Mouse (Mus musculus) hindbrain, embryonic 12.5 days (tissue): Measurements from ENCODE around the gene Tspyl2. TPM values are rescaled to one million over a fixed set of nuclear protein-coding genes. Genes with fewer than 3 reads are reported as not detected.
A peak's percentile ranks its signal among the peaks of the same experiment; 100 is the strongest.
"Not testable (repeated sequence)": the region's sequence is repeated elsewhere in the genome, so short reads cannot be mapped to it uniquely, and the experiment has no call there.

Experiments used
- ATAC-seq: fragments of 200-750 bp; cut with Nextera tagmentation; 2 replicates; pipeline ENCODE4 v1.8.0; 2017; ENCODE audit warnings: moderate TSS enrichment; ENCODE audit not compliant: low FRiP score
- H3K27ac ChIP-seq: fragments of 300-500 bp; sonication (generic); 2 replicates; pipeline ENCODE4 v1.5.1; 2016; ENCODE audit warnings: mild to moderate bottlenecking
- H3K27me3 ChIP-seq: fragments of 300-500 bp; sonication (generic); 2 replicates; pipeline ENCODE4 v1.6.1; 2016; ENCODE audit warnings: mild to moderate bottlenecking
- H3K36me3 ChIP-seq: fragments of 300-500 bp; sonication (generic); 2 replicates; pipeline ENCODE4 v1.6.1; 2016; ENCODE audit warnings: mild to moderate bottlenecking
- H3K4me1 ChIP-seq: fragments of 300-500 bp; sonication (generic); 2 replicates; pipeline ENCODE4 v1.6.1; 2016
- H3K4me2 ChIP-seq: fragments of 300-500 bp; sonication (generic); replicated peaks from 2 replicates; pipeline ENCODE4 v1.6.1; 2016; ENCODE audit warnings: mild to moderate bottlenecking
- H3K4me3 ChIP-seq: fragments of 300-500 bp; sonication (generic); 2 replicates; pipeline ENCODE4 v1.5.1; 2016; ENCODE audit warnings: mild to moderate bottlenecking
- H3K9ac ChIP-seq: fragments of 300-500 bp; sonication (generic); 2 replicates; pipeline ENCODE4 v1.6.1; 2016; ENCODE audit warnings: mild to moderate bottlenecking, moderate library complexity
- H3K9me3 ChIP-seq: fragments of 300-500 bp; sonication (generic); replicated peaks from 2 replicates; pipeline ENCODE4 v1.6.1; 2016; ENCODE audit warnings: mild to moderate bottlenecking
- WGBS: fragments of 180-500 bp; shearing (Covaris S2); methylation state at CpG from one replicate; pipeline ENCODE4 v1.1.7; 2016; 5-methylcytosine and 5-hydroxymethylcytosine counted together
- polyA plus RNA-seq: library from polyadenylated mRNA; unstranded; fragments of >200 nt; fragmentation: Nextera tagmentation; extraction: Ambion mirVana; gene quantifications from 2 replicates; pipeline ENCODE4 v1.2.1, GENCODE M21; 2016

The Tspyl2 gene
- 46.4 and 47.5 TPM in 2 replicates for polyA plus RNA-seq

DNA sequence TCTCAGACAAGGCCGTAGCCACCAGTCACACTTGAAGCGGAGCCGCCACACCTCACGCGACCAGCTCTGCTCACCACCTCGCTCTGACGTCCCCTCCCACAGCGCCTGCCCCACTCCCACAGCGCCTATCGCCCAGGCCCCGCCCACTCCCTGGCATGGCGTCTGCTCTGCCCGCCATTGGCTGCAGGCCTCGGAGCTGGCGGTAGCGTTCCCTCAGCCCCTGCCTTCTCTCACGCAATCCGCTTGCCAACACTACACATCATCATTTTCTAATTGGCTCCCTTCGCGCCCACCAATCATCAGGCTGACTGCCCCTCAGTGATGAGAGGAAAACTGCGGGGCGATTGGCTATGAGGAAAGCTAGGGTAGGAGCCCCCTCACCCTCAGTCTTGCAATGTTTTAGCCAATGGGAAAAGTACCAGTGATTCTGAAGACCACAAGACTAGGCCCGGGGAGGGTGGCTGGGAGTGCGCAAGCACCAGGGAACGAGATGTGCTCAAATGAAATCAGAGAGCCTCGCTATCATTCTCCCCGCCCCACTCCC is at the start of gene Tspyl2:
TSS of gene Tspyl2 (minus strand) at position 68 of the 544 bp plus-strand sequence.
- peaks cover 15% of the 10 kb centered on the region for H3K4me1 ChIP-seq
- H3K4me2 ChIP-seq = peak within 1 kb of the TSS; percentile 60
- peaks cover 24% of the 10 kb centered on the region for H3K36me3 ChIP-seq
- H3K27me3 ChIP-seq = peaks cover 94% of the 10 kb centered on the region
- 14% methylated on average over 16 of the region's 27 CpGs for WGBS
- no peaks in the 10 kb centered on the region for H3K9me3 ChIP-seq
- ATAC-seq = peak; percentile 98
- peak within 1 kb of the TSS; percentile 81 for H3K9ac ChIP-seq
- peak within 1 kb of the TSS; percentile 85 for H3K27ac ChIP-seq
- H3K4me3 ChIP-seq = peak within 1 kb of the TSS; percentile 59

DNA sequence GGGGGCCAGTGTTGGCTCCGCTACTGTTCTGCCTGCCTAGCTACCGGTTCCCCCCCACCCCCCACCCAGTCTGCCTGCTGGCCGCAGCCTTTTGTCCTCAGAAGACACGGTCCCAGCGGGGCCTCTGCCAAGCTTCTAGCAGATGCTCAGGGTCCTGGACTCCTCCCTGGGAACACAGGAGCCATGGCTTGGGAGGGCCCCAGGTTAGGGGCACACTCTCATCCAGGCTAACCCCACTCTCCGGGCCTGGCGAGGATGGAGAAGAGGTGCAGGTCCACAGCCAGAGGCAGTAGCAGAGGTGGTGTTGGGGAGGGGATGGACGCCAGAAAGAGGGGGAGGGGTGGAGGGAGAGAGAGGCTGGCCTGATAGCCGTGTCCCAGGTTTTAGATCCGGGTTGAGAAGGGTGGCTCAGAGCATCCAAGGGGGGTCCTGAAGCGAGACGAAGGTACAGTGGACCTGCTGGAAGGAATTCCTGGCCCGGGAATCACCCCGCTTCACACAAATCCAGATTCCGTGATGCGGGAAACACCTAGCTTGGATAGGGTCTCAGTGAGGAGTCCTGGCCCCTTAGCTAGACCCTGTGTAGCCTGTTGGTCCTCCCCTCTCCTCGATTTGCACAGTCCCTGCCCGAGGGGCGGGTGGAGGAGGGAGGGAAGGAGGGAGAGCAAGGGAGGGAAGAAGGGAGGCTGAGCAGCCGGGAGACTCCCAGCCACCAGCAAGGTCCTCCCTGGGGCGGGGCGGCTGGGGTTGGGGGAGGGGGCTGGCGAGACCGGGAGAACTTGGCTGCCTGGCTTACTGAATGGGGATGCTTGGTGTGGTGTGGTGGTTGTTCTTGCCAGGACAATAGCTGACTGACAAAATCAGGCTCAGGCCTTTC is 26.4 kb upstream of the Tspyl2 start, which contains the start of gene Gpr173:
TSS of gene Gpr173 (minus strand) at position 308 of the 877 bp plus-strand sequence.
- H3K27me3 ChIP-seq = peaks cover 62% of the 10 kb centered on the region
- peak within 1 kb of the TSS; percentile 70 for H3K9ac ChIP-seq
- H3K27ac ChIP-seq = peak within 1 kb of the TSS; percentile 81
- WGBS = 22% methylated on average over 22 of the region's 24 CpGs
- H3K4me3 ChIP-seq = peak within 1 kb of the TSS; percentile 53
- H3K4me2 ChIP-seq = peak within 1 kb of the TSS; percentile 59
- H3K9me3 ChIP-seq = no peaks in the 10 kb centered on the region
- peak; percentile 97 for ATAC-seq
- H3K4me1 ChIP-seq = peaks cover 18% of the 10 kb centered on the region
- H3K36me3 ChIP-seq = no peaks in the 10 kb centered on the region

DNA sequence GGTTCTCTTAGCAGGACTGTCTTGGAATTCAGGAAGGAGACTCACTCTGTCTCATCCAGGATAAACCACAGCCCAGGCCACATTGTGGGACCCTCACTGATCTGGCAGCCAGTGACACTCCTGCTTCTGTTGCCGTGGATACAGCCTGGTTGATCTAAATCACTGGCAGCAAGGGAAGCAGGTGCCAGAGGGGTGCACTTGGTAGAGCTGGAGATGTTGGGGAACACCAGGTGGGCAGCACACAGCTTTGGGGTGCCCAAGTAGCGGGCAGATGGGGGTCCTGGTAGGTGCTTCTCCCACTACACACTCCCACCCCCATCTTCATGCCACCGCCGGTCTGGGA is 25.8 kb upstream of the Tspyl2 start:
- Histone ChIP-seq H3K4me2 (peak overlapping the region; percentile 59), H3K9ac (peak overlapping the region; percentile 70), H3K4me3 (peak overlapping the region; percentile 53), H3K9me3 (no peaks in the 10 kb centered on the region), H3K4me1 (peaks cover 18% of the 10 kb centered on the region), H3K36me3 (no peaks in the 10 kb centered on the region), H3K27ac (peak overlapping the region; percentile 81), H3K27me3 (peaks cover 64% of the 10 kb centered on the region)
- peak; percentile 63 for ATAC-seq
- 11% methylated on average over 2 of the region's 4 CpGs for WGBS

DNA sequence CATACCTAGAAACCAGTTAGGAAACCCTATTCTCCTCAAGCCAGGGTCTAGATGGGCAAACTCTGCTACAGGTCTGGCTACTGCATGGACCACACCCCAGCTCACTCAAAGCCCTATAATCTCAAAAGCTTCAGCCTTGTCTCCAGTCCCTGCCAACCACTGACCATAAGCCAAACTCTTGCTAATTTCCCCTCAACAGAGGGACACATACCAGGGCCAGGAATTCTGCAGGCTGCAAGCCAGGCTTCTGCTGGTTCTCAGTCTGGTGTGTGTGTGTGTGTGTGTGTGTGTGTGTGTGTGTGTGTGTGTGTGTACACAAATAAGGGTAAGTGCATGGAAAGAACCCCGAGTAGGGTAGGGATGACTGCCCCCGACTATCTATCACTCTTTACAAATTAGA is 24.2 kb upstream of the Tspyl2 start:
- Histone ChIP-seq H3K27ac (no peak overlapping the region), H3K9ac (no peak overlapping the region), H3K4me1 (peaks cover 18% of the 10 kb centered on the region), H3K27me3 (peaks cover 70% of the 10 kb centered on the region), H3K9me3 (no peaks in the 10 kb centered on the region), H3K4me3 (no peak overlapping the region), H3K36me3 (no peaks in the 10 kb centered on the region), H3K4me2 (peak overlapping the region; percentile 59)
- ATAC-seq = no peak
- WGBS = 75% methylated on average over 2 of the region's 2 CpGs

DNA sequence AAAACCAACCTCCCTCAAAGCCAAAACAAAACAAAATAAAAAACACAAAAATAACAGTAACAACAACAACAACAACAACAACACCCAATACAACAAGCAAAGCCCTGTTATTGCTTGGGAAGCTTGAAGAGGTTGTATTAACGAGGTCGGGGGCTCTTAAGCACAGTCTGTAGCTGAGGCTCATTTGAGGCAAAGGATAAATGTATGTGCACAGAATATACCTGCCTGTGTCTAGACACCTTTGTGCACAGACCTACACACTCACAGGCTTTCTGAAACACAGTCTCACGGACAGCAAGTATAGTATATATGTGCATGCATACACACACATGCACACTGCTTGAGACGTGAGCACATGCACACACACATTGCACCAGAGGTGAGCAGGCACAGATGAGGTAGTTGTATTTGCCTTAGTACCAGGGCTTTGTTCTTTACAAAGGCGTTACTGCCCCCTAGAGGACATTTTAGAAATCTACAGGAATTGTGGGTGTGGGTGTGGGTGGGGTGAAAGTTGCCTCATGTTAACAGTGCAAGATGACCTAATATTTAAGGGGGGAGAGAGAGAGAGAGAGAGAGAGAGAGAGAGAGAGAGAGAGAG is 10.4 kb upstream of the Tspyl2 start:
- no peaks in the 10 kb centered on the region for H3K9me3 ChIP-seq
- no peak overlapping the region for H3K27ac ChIP-seq
- H3K9ac ChIP-seq = no peak overlapping the region
- H3K27me3 ChIP-seq = peaks cover 49% of the 10 kb centered on the region
- H3K4me1 ChIP-seq = no peaks in the 10 kb centered on the region
- WGBS = 22% methylated on average over 5 of the region's 5 CpGs
- H3K36me3 ChIP-seq = no peaks in the 10 kb centered on the region
- no peak overlapping the region for H3K4me3 ChIP-seq
- H3K4me2 ChIP-seq = no peak overlapping the region
- ATAC-seq = peak; percentile 73

DNA sequence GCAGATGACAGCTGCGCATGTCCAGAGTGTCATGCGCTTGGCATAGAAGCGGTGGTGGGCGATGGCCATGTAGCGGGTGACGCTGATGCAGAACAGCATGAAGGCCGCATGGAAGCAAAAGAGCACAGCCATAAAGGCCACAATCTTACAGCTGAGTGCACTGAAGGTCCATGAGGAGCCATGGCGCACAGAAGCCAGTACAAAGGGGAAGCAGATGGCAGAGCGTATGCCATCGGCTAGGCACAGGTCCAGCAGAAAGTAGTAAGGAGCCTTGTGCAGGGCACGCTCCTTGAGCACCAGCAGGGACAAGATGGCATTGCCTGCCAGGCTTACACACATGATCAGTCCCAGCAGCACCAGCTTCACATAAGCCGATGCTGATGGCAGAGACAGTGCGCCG is 4.8 kb upstream of the Tspyl2 start:
- Histone ChIP-seq H3K27ac (no peak overlapping the region), H3K4me1 (no peaks in the 10 kb centered on the region), H3K36me3 (peaks cover 11% of the 10 kb centered on the region; the same call in 1 of the 2 replicates), H3K9me3 (no peaks in the 10 kb centered on the region), H3K4me3 (no peak overlapping the region), H3K27me3 (peaks cover 77% of the 10 kb centered on the region), H3K4me2 (no peak overlapping the region), H3K9ac (no peak overlapping the region)
- WGBS = 95% methylated on average over 14 of the region's 14 CpGs
- no peak for ATAC-seq

DNA sequence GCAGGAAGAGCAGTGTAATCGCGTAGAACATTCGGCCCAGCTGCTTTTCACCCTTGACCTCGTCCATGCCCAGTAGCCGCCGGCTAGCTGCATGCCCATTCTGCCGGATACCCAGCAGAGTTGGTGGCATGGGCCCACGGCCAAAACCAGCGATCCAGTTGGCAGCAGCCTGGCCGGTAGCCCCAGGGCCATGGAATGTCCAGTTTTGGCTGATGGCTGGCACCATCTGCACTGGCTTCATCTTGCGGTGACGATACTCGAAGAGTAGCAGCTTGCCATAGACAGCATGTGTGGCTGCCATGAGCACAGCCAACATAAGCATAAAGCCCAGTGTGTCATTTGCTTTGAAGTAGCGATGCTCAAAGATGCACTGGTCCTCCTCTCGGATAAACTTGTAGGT is 4.4 kb upstream of the Tspyl2 start:
- H3K27me3 ChIP-seq = peaks cover 82% of the 10 kb centered on the region
- peaks cover 11% of the 10 kb centered on the region; the same call in 1 of the 2 replicates for H3K36me3 ChIP-seq
- H3K4me2 ChIP-seq = no peak overlapping the region
- no peak overlapping the region for H3K9ac ChIP-seq
- no peaks in the 10 kb centered on the region for H3K4me1 ChIP-seq
- WGBS = 90% methylated on average over 15 of the region's 15 CpGs
- no peak for ATAC-seq
- no peak overlapping the region for H3K4me3 ChIP-seq
- H3K27ac ChIP-seq = no peak overlapping the region
- no peaks in the 10 kb centered on the region for H3K9me3 ChIP-seq

DNA sequence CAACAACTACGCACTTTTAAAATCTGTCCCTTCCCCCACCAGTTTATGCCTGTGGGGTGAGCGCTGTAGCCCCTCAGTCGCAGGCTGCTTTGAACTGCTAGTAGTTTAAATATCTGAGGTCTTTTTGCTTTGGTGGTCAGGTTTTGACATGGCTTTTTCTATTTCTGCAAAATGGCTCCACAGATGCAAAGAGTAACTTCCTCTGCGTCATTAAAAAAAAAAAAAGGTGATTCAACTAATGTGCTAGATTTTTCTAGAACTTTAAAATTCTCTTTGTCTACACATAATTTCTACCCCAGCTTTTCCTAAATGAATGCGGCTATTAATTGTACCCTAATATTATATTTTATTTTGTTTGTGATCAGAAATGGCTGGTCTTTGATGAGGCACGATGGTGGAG is 678 bp upstream of the Tspyl2 start:
- Histone ChIP-seq H3K4me3 (peak overlapping the region; percentile 59), H3K36me3 (peaks cover 24% of the 10 kb centered on the region), H3K4me1 (peaks cover 10% of the 10 kb centered on the region), H3K9me3 (no peaks in the 10 kb centered on the region), H3K27ac (peak overlapping the region; percentile 77), H3K4me2 (peak overlapping the region; percentile 46), H3K27me3 (peaks cover 93% of the 10 kb centered on the region), H3K9ac (no peak overlapping the region)
- 30% methylated on average over 6 of the region's 6 CpGs for WGBS
- ATAC-seq = no peak

DNA sequence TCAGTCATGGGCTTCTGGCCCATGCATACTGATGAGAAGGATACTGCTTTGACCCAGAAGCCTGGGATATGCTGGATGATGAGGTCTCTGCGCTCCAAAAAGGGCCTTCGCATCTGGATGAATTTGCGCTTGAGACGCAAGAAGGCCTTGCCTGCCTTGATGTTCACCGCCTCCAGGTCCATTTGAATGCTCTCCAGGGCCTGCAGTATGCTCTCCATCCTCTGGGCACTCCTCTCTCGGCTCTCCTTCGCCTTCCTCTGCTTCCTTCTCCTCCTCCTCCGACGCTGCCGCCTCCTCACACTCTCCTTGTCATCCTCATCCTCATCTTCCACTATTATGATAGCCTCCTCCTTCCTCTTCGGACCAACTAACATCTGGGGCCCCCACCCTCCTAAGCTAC is 729 bp downstream of the Tspyl2 start:
- Histone ChIP-seq H3K36me3 (peaks cover 17% of the 10 kb centered on the region), H3K9me3 (no peaks in the 10 kb centered on the region), H3K4me2 (peak overlapping the region; percentile 60), H3K27me3 (peaks cover 94% of the 10 kb centered on the region), H3K9ac (peak overlapping the region; percentile 81), H3K4me1 (peaks cover 19% of the 10 kb centered on the region), H3K4me3 (peak overlapping the region; percentile 59), H3K27ac (0 out of 2 replicates have a peak overlapping the region, but pooled peaks have one; percentile 85)
- WGBS = 33% methylated on average over 11 of the region's 11 CpGs
- no peak for ATAC-seq

DNA sequence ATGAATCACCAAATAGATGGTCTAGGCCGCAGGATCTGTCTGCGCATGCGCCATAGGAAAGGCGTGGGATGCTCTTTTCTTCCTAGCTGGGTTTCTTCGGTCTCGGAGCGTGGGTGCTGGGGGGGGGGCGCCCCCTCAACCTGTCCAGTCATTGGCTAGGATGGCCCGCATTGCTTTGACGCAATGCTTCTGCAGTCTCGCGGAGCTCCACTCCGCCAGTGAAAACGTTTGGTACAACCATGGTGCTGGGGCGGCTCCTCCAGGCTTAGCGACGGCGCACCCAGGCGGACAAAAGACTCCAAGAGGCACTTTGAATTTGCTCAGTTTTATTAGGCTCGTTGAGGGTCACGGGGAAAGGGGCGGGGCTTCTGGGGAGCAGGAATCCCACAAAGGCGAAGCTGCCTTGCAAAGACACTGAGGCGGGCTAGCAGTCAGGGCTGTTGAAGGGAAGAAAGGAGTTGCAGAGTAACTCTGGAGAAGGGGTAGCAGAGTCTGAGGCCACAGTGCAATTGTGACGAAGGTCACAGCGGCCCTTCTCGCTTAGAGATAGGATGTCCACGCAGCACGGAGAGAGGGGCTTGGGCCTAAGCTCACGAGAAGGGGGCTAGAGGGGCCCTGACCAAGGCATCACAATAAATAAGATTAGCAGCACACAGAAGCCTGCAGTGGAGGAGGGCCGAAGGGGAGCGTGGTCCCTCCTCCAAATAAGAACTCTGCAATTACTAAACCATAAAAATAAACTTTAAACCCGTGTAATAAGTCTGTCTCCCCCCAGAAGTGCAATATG is 5.5 kb downstream of the Tspyl2 start:
- ATAC-seq = peak; percentile 99
- peaks cover 19% of the 10 kb centered on the region for H3K4me1 ChIP-seq
- peak overlapping the region; percentile 21 for H3K4me3 ChIP-seq
- H3K9me3 ChIP-seq = no peaks in the 10 kb centered on the region
- peaks cover 65% of the 10 kb centered on the region for H3K27me3 ChIP-seq
- peak overlapping the region; percentile 92 for H3K27ac ChIP-seq
- 14% methylated on average over 33 of the region's 33 CpGs for WGBS
- peak overlapping the region; percentile 49 for H3K4me2 ChIP-seq
- peak overlapping the region; percentile 66 for H3K9ac ChIP-seq
- H3K36me3 ChIP-seq = peaks cover 12% of the 10 kb centered on the region

DNA sequence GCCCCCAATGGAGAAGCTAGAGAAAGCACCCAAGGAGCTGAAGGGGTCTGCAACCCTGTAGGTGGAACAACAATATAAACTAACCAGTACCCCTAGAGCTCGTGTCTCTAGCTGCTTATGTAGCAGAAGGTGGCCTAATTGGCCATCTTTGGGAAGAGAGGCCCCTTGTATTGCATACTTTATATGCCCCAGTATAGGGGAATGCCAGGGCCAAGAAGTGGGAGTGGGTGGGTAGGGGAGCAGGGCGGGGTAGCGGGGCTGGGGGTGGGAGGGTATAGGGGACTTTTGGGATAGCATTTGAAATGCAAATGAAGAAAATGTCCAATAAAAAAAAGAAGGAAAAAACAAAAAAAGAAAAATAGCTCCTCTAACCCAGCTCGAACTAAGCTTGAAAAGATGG is 6.1 kb downstream of the Tspyl2 start:
- H3K4me1 ChIP-seq = peaks cover 18% of the 10 kb centered on the region
- not testable (repeated sequence) for H3K9me3 ChIP-seq, H3K9ac ChIP-seq
- WGBS = 47% methylated on average over 4 of the region's 4 CpGs
- H3K36me3 ChIP-seq = peaks cover 12% of the 10 kb centered on the region
- peak overlapping the region; percentile 92 for H3K27ac ChIP-seq
- H3K27me3 ChIP-seq = peaks cover 62% of the 10 kb centered on the region
- peak; percentile 47 for ATAC-seq
- H3K4me3 ChIP-seq = 0 out of 2 replicates have a peak overlapping the region, but pooled peaks have one; percentile 21
- peak overlapping the region; percentile 49 for H3K4me2 ChIP-seq

DNA sequence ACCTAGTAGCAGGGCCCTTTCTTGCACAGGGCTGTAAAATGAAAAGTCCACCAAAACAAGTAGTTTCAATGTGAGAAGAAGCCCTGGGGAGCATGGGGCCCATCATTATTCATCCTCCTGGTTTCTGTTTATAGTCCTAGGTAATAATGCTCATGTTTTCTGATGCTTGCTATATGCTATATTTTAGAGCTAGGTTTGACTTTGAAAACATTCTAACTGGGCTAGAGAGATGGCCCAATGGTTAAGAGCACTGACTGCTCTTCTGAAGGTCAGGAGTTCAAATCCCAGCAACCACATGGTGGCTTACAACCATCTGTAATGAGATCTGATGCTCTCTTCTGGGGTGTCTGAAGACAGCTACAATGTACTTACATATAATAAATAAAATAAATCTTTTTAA is 12.8 kb downstream of the Tspyl2 start:
- H3K4me3 ChIP-seq, H3K4me2 ChIP-seq, H3K27ac ChIP-seq, H3K4me1 ChIP-seq, H3K36me3 ChIP-seq, ATAC-seq, H3K9ac ChIP-seq, H3K9me3 ChIP-seq: not testable (repeated sequence)
- H3K27me3 ChIP-seq = peaks cover 54% of the 10 kb centered on the region
